Mouse (Mus musculus) gastrocnemius, postnatal 36 days (tissue): ENCODE data around the gene Adra1b. TPM values are rescaled to one million over a fixed set of nuclear protein-coding genes. Genes with fewer than 3 reads are reported as not detected.

Experiments
- DNase-seq, 2 experiments: peaks; one replicate each; pipeline ENCODE4 v3.0.0; 2022
- intact Hi-C: fragments of 180-260 bp; cut with DNase I; formaldehyde crosslinking; loops from one replicate; pipeline ENCODE4 v1.15.1; 2025
- total RNA-seq, 2 experiments: library from RNA; stranded (reverse); gene quantifications; 2 replicates each; pipeline ENCODE4 v1.2.3; 2021

The Adra1b gene
- total RNA-seq, 2 experiments from 2014 or later: 0.22 to 0.26 TPM

- DNase-seq: no peak
- intact Hi-C loops: no loop called here
Observed at GRCm38 (mm10) chr11:43903351-43903750, 2.3 kb upstream of the Adra1b start.

GRCm38 (mm10) chr11:43899696-43900095 is 1.3 kb downstream of the Adra1b start:
- intact Hi-C loops: no loop called here
- DNase-seq: no peak

DNA sequence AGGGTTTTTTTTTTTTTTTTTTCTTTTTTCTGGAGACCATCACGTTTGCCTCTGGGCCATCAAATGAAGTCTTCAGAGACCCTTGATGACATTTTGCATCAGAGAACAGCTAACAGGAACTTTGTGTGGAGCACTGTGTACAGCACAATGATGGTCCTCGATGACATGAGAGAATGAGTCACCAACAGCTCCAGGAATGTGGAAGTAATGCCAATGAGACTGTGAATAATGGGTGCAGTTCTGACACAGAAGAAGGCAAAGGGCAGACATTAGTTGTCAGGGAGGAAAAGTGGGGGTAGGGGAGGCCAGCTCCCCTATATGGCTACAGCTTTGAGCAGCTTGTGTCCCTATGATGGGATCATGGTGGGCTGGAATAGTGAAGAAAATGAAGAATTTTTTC is 5.7 kb downstream of the Adra1b start:
- DNase-seq: no peak
- intact Hi-C loops: no loop called here

GRCm38 (mm10) chr11:43892546-43892945 is 8.5 kb downstream of the Adra1b start:
- intact Hi-C loops: no loop called here

GRCm38 (mm10) chr11:43891457-43891856 is 9.6 kb downstream of the Adra1b start:
- intact Hi-C loops: no loop called here
- no peak for DNase-seq

More at GRCm38 (mm10) chr11:43892546-43892945, 8.5 kb downstream of the Adra1b start:
- DNase-seq: no peak

GRCm38 (mm10) chr11:43889208-43889915 is 11.6 kb downstream of the Adra1b start:
- DNase-seq: no peak
- intact Hi-C loops: no loop called here

GRCm38 (mm10) chr11:43888736-43889135 is 12.3 kb downstream of the Adra1b start:
- intact Hi-C loops: no loop called here
- no peak for DNase-seq

DNA sequence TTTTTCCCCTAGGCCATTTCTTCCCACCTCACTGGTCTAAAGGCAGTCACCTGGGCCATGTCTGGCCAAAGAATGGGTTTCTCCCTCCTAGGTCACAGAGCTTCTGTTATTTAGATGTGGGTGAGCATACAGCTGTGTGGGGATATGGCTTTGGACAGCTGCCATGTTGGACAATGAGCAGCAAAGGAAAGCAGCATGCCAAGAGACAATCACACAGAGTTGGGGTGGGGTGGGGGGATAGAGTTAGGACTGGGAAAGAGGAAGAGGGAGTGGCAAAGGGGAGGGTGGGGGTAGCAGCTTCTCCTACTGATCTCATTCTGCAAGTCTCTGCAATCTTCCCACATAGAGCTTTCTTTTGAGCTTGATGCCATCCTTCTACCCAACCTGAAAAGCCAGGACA is 13.4 kb downstream of the Adra1b start:
- no peak for DNase-seq
- intact Hi-C loops: no loop called here

GRCm38 (mm10) chr11:43884521-43884920 is 16.5 kb downstream of the Adra1b start:
- intact Hi-C loops: no loop called here
- DNase-seq: no peak

DNA sequence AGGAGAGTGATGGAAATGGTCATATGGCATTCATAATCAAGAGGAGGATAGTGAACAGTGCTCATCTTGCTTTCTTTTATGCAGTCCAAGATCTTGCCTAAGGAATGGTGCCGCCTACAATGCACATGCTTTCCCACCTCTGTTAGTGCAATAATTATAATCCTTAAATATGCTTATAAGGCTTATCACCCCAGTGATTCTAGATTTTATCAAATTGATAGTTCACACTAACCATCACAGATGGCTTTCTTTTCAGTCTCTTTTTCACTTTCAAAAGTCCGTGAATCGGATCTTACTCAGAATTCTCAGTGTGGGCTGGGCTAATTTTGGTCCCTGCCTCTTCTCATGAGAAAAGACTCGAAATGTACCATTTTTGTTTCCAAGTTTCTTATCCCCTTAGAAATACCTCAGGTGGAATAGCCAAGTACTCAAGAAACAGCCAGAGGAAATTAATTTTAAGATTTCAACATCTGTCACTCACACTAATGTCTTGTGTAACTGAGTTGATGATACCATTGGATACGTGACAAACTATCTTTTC is 17.3 kb downstream of the Adra1b start:
- no peak for DNase-seq
- intact Hi-C loops: no loop called here

- intact Hi-C loops: no loop called here
- DNase-seq: no peak
Observed at GRCm38 (mm10) chr11:43877211-43877610, 23.8 kb downstream of the Adra1b start.

GRCm38 (mm10) chr11:43867721-43868281 is 33.2 kb downstream of the Adra1b start:
- intact Hi-C loops: no loop called here
- no peak for DNase-seq

DNA sequence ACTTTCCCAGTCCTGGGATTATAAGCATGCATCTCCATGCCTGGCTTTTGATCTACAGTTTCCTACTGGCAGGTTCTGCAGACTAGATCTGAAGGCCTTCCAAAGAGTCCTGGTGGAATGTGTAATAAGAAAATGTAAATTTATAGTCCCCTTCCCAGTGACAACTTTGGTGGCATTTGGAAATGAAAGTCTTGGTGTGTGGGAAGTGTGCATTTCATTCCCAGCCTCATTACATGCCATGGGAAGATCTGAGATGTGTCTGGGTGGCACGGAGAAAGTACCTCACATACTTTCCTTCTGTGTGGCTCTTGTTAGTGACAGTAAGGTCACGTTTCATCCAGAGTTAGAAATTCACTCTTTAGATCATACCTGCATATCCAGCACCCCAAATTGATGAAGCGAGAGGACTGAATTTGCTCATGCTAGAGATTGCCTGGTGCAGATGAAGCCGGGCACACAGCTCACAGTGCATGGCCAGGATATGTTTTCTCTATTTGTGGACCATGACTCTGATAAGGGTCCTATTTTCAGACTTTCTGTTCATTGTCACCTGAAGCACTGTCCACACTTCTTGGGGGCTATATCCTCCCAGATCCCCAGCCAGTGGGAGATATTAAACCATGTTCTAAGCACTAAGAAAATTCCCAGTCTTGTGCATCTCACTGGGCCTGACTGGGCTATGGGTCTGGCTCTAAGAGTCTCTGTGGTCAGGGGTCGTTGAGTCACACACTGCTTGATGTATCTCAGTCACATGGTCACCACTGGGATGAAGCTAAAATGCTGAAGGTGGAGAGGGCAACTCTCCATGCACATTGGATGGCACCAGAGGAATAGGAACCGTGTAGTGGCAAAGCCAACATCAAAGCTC is 35.5 kb downstream of the Adra1b start:
- intact Hi-C loops: no loop called here
- DNase-seq: no peak

DNA sequence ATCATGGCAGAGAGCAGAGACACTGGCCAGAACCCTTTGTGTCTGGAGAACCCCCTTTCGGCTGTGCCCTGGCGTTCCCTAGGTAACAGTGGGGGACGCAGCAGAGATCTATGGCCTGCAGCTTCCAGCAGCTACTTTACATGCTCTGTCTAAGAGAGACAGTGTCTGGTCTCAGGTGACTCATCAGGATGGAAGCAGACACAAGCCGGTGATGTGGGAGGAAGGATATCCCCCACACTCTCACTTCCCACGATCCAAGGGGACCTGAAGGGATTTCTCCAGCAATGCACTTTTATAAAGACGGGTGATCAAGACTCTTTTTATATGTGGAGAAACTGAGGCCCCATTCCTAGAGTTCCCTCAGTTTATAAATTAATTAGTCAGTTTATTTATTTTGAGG is 48.0 kb downstream of the Adra1b start:
- no peak for DNase-seq
- intact Hi-C loops: no loop called here

DNA sequence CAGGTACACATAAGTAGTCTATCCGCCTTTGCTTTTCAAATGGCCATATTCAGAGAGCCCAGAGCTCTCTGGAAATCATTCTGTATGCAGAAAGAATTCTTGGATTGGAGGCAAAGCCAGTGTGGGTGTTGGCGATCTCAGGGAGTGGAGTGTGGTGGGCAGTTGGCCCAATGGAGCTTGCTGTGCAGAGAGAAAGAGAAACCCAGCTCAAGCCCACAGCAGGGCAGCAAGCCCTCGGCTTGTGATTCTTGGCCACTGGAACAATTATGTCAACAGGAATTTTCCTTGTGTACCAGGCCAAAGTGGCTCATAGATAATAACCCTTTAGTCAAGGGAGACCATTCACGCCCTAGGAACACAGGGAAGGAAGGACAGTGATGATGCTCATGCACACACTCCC is 53.0 kb downstream of the Adra1b start:
- intact Hi-C loops: no loop called here
- peak in 1 of 2 experiments; percentile 16 for DNase-seq

DNA sequence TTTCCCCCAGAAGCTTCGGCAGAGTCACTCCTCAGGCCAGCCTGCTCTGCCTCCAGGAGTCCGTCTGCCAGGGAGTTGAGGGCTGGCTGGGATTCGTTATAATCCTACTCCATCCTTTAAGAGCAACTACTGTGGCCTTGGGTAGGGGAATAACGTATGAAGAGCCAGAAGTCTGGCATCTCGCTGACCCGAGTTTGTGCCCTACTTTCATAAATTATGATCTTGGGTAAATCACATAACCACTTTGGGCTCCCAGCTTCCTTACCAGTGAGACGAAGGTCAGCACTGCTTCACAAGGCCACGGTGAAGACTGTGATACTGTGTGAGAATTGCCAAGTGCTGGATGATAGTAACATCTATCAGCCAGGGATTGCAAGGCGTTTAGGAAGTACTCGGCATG is 59.4 kb downstream of the Adra1b start:
- DNase-seq: no peak
- intact Hi-C loops: no loop called here

DNA sequence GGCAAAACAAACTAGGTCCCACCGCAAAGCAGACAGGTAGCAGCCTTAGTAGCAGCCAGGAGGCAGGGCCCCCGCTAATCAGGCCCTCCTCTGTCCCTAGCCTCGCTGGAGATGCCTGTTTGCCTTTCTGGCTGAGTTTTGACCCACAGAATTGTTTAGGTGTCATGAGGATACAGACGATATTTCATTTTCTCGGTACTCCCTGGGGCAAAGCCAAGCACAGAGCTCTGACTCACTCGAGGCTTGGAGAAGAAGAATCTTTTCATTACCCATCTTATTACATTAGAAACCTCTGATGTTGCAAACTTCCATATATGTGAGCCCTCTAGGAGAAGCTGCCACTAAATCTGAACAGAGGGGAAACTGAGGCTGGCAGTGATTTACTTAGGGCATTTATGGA is 60.5 kb downstream of the Adra1b start:
- DNase-seq: no peak
- intact Hi-C loops: no loop called here

DNA sequence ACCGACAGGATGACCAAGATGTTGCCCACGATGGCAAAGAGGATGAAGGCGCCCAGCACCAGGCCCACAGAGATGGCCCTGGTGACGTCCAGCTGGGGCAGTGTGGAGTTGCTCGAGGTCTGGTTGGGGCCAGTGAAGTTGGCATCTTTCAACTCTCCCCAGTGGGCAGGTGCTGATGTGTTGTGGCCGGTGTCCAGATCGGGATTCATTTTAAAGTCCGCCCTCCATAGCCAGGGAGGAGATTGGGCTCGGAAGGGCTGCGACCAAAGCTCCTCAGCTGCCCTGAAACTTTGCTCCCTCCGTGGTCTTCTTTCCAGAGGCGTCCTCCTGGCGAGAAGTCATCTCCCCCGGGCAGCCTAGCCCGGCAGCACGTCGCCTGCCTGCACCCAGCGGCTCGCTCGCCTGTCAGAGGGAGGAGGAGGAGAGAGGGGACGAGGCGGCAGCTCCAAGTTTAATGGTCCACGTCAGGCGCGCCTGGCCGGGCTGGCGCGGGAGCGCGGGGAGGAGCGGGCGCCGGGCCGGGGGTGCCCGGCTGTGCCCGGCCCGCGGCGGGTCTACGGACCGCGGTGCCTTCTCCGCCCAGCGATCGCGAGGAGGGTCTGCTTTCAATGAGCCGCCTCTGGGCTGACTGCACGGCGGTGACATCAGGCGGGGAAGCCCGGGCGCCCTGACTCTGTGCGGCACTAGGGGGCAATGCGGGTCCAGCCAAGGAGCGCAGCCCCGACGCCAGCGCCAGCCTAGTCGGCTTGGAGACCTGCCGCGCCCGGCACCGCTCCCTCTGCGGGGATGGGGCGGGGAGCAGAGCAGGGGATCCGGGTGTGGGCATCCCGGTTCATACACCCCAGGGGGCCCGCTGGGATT is 64.9 kb downstream of the Adra1b start:
- intact Hi-C loops: loop anchor here (2.0 kb wide), 2 partner anchors 377 to 495 kb away; no protein-coding TSS in a partner anchor
- DNase-seq: peak; percentile 64 to 68

DNA sequence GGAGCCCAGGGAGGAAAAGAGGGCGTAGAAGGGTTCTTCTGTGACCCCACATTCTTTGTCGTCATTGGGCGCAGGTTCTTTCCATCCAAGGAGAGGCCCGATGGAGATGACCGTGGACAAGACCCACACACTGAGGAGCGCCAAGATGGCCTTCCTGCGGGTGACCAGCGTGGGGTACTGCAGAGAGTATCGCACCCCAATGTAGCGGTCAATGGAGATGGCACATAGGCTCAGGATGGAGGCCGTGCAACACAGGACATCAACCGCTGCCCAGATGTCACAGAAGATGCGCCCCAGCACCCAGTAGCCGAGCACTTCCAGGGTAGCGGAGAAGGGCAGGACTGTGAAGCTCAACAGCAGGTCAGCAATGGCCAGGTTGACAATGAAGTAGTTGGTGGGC is 65.6 kb downstream of the Adra1b start:
- no peak for DNase-seq
- intact Hi-C loops: no loop called here

- intact Hi-C loops: no loop called here
- no peak for DNase-seq
Observed at GRCm38 (mm10) chr11:43834531-43834930, 66.5 kb downstream of the Adra1b start.
